Mouse (Mus musculus) T-helper 17 cell (primary cell): Measurements from ENCODE around the gene Slc16a6.

Source experiments
- in situ Hi-C, 2 experiments: fragments of 300-600 bp; cut with MboI, MseI; formaldehyde crosslinking; loops; 1 replicate in 1 of 2; 2 replicates in 1 of 2; pipeline ENCODE4 v1.15.1; 2025; ENCODE audit warnings: high pct_unique_total_duplicates in 2 of 2

The Slc16a6 gene

DNA sequence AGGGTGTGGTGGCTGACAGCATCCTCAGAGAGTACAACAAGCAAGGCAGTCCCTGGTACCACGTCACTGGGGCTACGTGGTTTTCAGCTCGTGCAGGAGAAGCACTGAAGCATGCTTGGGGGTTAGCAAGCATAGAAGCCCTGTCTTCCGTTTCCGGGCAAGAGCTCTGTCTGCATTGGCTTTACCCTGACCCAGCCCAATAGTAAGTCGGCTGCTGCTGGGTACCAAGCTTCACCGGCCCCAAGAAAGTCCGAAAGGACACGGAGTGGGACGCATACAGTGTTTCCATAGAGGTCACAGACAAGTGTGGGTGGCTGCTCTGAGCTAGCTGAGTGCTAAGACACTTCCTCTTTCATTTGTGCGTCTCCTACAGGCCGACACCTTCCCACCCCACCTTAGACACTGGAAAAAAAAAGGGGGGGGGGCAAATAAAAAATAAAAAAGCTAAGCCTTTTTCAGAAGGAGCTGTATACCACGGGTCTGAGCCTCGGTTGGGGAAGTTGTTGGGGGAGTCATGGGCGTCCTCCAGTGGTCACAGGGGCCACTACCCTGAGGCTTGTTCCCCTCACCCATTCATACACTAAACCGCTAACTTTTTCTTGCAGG, 53.3 kb downstream of the Slc16a6 start:
- in situ Hi-C loops = loop anchor here in 1 of 2 experiments (5.0 kb wide), 1 partner anchor 53 kb away; no protein-coding TSS in a partner anchor

DNA sequence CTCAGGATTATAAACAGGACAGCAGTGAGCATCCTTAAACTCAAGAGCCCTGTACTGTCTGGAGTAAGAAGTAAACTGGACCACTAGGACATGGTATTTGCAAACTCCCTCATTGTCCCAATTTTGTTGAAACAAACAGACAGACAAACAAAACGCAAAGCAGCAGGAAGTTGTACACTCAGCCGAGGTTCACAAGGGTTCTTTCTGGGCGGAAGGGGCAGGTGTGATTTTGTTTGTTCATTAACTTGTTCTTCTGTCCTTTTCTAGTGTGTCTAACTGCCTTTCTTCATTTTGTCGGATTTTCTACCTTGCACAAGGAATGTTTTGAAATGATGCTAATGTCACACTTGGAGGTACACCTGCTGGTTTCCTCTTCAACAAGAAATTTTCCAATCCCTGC, 53.9 kb downstream of the Slc16a6 start:
- in situ Hi-C loops = loop anchor here in 1 of 2 experiments (5.0 kb wide), 1 partner anchor 52 kb away; no protein-coding TSS in a partner anchor

- in situ Hi-C loops = loop anchor here in 1 of 2 experiments (5.0 kb wide), 1 partner anchor 50 kb away; no protein-coding TSS in a partner anchor
These were observed 55.8 kb downstream of the Slc16a6 start for GRCm38 (mm10) chr11:109417472-109418040.

- in situ Hi-C loops = loop anchor here in 1 of 2 experiments (5.0 kb wide), 1 partner anchor 50 kb away; no protein-coding TSS in a partner anchor
These were observed 56.5 kb downstream of the Slc16a6 start for GRCm38 (mm10) chr11:109416709-109417420.

- in situ Hi-C loops = loop anchor here in 1 of 2 experiments (5.0 kb wide), 1 partner anchor 48 kb away; no protein-coding TSS in a partner anchor
These were observed 58.6 kb downstream of the Slc16a6 start for GRCm38 (mm10) chr11:109414802-109415201.

DNA sequence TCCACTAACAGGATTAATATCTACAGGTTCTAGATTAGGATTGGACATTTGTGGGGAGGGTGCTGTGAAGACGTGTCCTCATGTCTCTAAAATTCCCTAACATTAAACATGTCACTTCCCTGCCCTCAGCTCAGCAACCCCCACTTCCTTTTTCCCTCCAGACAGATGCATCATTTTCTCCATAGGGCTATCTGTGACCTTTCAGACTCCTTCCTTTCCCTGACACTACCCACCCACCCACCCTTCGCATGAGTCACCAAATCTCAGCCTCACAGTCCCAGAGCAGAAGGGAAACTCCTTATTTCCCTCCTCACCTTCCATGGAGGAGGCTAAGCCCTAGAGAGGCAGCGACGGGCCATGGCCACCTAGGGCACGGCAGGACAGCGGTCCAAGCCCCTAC, 59.8 kb downstream of the Slc16a6 start, which contains the start of gene 9930022D16Rik:
Gene 9930022D16Rik (plus strand): TSS at position 301 of the 400 bp plus-strand sequence.
- in situ Hi-C loops = no loop called here

GRCm38 (mm10) chr11:109410197-109410980, 63.0 kb downstream of the Slc16a6 start:
- in situ Hi-C loops = no loop called here

DNA sequence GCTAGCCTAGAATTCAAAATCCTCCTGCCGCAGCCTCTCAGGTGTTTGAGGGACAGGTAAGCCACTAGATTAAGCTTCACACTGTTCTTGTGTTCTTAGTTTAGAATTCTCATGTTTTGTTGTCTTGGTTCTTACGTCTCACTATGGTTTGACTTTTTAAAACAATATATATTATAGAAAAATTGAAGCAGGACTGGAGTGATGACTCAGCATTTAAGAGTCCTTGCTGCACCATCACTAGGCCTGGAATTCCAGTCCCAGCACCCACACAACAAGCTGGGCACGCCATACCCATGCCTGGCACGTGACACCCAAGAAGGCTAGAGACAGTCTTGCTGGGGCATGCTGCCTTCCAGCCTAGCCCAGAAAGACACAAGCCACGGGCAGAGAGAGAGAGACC, 67.0 kb downstream of the Slc16a6 start:
- in situ Hi-C loops = no loop called here
